Mouse (Mus musculus) limb, embryonic 10.5 days (tissue): Measurements from ENCODE around the gene 1700056E22Rik. TPM values are rescaled to one million over a fixed set of nuclear protein-coding genes. Genes with fewer than 3 reads are reported as not detected.

ENCODE experiments used
- DNase-seq: peaks from one replicate; pipeline ENCODE4 v3.0.0-alpha.2; 2017; ENCODE audit warnings: low spot score
- H3K27ac ChIP-seq: fragments of 300-500 bp; sonication (generic); 2 replicates; pipeline ENCODE4 v1.5.1; 2016; ENCODE audit warnings: mild to moderate bottlenecking
- H3K27me3 ChIP-seq: fragments of 300-500 bp; sonication (generic); 2 replicates; pipeline ENCODE4 v1.6.1; 2016; ENCODE audit warnings: low read depth, mild to moderate bottlenecking; ENCODE audit not compliant: poor library complexity, severe bottlenecking
- H3K36me3 ChIP-seq: fragments of 300-500 bp; sonication (generic); 2 replicates; pipeline ENCODE4 v1.6.1; 2016; ENCODE audit warnings: mild to moderate bottlenecking, moderate library complexity
- H3K4me1 ChIP-seq: fragments of 300-500 bp; sonication (generic); 2 replicates; pipeline ENCODE4 v1.6.1; 2016
- H3K4me3 ChIP-seq: fragments of 300-500 bp; sonication (generic); 2 replicates; pipeline ENCODE4 v1.5.1; 2016; ENCODE audit warnings: mild to moderate bottlenecking, moderate library complexity
- H3K9me3 ChIP-seq: fragments of 300-500 bp; sonication (generic); replicated peaks from 2 replicates; pipeline ENCODE4 v1.6.1; 2016; ENCODE audit warnings: mild to moderate bottlenecking
- WGBS: fragments of 180-500 bp; shearing (Covaris S2); methylation state at CpG from one replicate; pipeline ENCODE4 v1.1.7; 2016; 5-methylcytosine and 5-hydroxymethylcytosine counted together
- polyA plus RNA-seq: library from polyadenylated mRNA; unstranded; fragments of >200 nt; fragmentation: Nextera tagmentation; extraction: Ambion mirVana; gene quantifications from 2 replicates; pipeline ENCODE4 v1.2.1, GENCODE M21; 2016

1700056E22Rik gene
- polyA plus RNA-seq, 1 experiment from 2014 or later, result 0.96 TPM

DNA sequence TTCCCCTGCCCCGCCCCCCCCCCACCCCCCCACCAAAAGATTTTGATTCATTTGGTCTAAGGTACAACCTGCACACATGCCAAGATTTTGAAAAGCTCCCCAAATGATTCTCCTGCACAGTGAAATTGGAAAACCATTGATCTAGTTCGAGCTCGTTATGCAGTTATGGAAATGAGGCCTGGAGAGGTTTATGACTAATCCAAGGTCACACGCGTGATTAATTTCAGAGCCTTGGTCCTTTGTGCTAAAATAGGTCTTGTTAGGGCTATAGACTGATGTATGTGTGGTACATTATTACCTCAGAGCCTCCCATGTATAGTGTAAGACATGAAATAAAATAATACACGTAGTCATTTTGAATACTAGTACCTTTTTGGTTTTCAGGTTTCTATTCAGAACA is 9.3 kb upstream of the 1700056E22Rik start:
- Histone ChIP-seq H3K36me3 (no peaks in the 10 kb centered on the region), H3K9me3 (no peaks in the 10 kb centered on the region), H3K4me3 (no peak overlapping the region), H3K27me3 (no peaks in the 10 kb centered on the region), H3K27ac (no peak overlapping the region), H3K4me1 (peaks cover 44% of the 10 kb centered on the region)
- WGBS, result 81% methylated on average over 6 of the region's 6 CpGs
- DNase-seq, result no peak

DNA sequence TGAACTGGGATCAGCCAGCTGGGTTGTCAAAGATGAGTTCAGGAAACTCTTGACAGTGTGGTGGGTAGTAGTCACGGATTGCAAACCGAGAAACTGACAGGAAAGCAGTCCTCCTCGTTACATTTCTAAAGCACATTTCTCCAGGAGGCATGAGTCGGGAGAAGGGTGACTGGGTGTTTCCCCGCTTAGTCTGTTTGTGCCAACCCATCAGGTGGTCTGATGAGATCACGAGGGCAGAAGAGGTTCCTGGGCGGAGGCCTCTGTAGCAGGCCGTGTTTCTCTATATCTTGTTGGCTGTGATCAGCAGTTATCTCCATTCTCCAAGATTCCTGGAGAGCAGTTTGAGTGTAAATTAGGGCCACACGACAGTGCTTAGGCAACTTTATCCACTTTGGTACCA is 8.6 kb upstream of the 1700056E22Rik start:
- DNase-seq, result no peak
- Histone ChIP-seq H3K9me3 (no peaks in the 10 kb centered on the region), H3K27ac (no peak overlapping the region), H3K36me3 (no peaks in the 10 kb centered on the region), H3K27me3 (no peaks in the 10 kb centered on the region), H3K4me3 (no peak overlapping the region), H3K4me1 (peaks cover 44% of the 10 kb centered on the region)
- WGBS, result 78% methylated on average over 9 of the region's 9 CpGs

- Histone ChIP-seq H3K9me3 (no peaks in the 10 kb centered on the region), H3K36me3 (0 out of 2 replicates have a peak, but pooled peaks cover 1% of the 10 kb centered on the region), H3K4me3 (no peak overlapping the region), H3K27me3 (no peaks in the 10 kb centered on the region), H3K4me1 (peaks cover 42% of the 10 kb centered on the region), H3K27ac (peak overlapping the region; percentile 46; the same call in 1 of the 2 replicates)
- 80% methylated on average over 9 of the region's 9 CpGs for WGBS
- no peak for DNase-seq
Measured at GRCm38 (mm10) chr1:184041778-184042573, 7.9 kb upstream of the 1700056E22Rik start.

DNA sequence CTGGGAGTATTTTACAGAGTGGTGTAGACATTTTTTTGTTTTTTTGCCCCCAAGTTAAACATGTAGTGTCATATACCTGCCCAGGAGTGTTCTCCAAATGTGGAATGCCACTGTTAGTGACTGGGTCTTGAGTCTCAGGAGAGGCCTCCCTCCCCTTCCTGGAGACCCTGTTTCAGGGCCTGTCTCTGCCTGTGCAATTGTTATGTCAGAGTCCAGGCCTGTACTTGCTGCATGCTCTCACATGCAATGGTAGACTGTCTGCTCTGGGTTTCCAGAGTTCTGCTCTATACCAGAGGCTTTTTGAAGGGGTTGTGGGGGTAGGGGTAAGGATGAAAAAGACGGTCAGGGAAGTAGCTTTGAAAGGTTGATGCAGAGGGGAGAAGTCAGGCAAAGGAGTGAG is 6.8 kb upstream of the 1700056E22Rik start:
- H3K4me1 ChIP-seq, result peaks cover 31% of the 10 kb centered on the region
- DNase-seq, result no peak

GRCm38 (mm10) chr1:184040181-184040580 is 6.1 kb upstream of the 1700056E22Rik start:
- Histone ChIP-seq H3K9me3 (no peaks in the 10 kb centered on the region), H3K4me1 (peaks cover 31% of the 10 kb centered on the region), H3K27ac (no peak overlapping the region), H3K4me3 (no peak overlapping the region), H3K36me3 (0 out of 2 replicates have a peak, but pooled peaks cover 1% of the 10 kb centered on the region), H3K27me3 (peaks cover 12% of the 10 kb centered on the region)
- no peak for DNase-seq
- WGBS, result 81% methylated on average over 11 of the region's 11 CpGs

More for the DNA sequence above, 6.8 kb upstream of the 1700056E22Rik start:
- H3K9me3 ChIP-seq, result no peaks in the 10 kb centered on the region
- no peak overlapping the region for H3K4me3 ChIP-seq
- 0 out of 2 replicates have a peak, but pooled peaks cover 1% of the 10 kb centered on the region for H3K36me3 ChIP-seq
- peaks cover 6% of the 10 kb centered on the region; the same call in 1 of the 2 replicates for H3K27me3 ChIP-seq
- H3K27ac ChIP-seq, result no peak overlapping the region
- 88% methylated on average over 1 of the region's 1 CpGs for WGBS

GRCm38 (mm10) chr1:184039301-184039700 is 5.2 kb upstream of the 1700056E22Rik start:
- WGBS, result 89% methylated on average over 10 of the region's 10 CpGs
- Histone ChIP-seq H3K4me1 (peaks cover 36% of the 10 kb centered on the region), H3K27ac (no peak overlapping the region), H3K9me3 (no peaks in the 10 kb centered on the region), H3K27me3 (peaks cover 12% of the 10 kb centered on the region), H3K36me3 (0 out of 2 replicates have a peak, but pooled peaks cover 1% of the 10 kb centered on the region), H3K4me3 (no peak overlapping the region)
- no peak for DNase-seq

GRCm38 (mm10) chr1:184037802-184038201 is 3.7 kb upstream of the 1700056E22Rik start:
- no peak for DNase-seq
- 0 out of 2 replicates have a peak, but pooled peaks cover 1% of the 10 kb centered on the region for H3K36me3 ChIP-seq
- no peaks in the 10 kb centered on the region for H3K9me3 ChIP-seq
- H3K27me3 ChIP-seq, result peaks cover 12% of the 10 kb centered on the region
- peaks cover 40% of the 10 kb centered on the region for H3K4me1 ChIP-seq
- H3K4me3 ChIP-seq, result no peak overlapping the region
- no peak overlapping the region for H3K27ac ChIP-seq
- WGBS, result 82% methylated on average over 4 of the region's 4 CpGs

DNA sequence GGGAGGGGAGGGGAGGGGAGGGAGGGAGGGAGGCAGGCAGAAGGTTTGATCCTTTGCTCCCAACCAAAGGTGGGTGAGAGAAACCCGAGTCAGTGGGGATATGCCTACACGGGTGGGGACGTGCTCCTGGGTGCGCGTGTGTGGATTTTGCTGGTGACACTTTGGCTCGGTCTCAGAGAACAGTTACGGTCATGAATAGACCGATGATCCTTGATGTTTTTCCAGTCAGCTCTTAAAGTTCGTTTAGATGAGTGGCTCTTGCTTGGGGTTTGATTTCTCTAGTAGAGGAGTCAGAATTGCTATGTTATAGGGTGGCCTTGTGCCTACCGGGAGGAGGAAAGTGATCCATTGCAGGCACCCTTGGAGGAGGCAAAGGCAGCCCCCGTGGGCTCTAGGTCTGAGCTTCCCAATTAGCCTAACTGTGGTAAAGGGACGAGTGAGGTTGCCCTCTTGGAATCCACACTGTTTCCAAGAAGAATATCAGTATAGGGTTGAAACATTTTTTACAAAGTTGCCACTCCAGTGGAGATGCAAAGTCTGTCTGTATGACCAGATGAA is 1.3 kb upstream of the 1700056E22Rik start:
- H3K4me3 ChIP-seq, result peak overlapping the region; percentile 87
- H3K27me3 ChIP-seq, result peaks cover 25% of the 10 kb centered on the region
- no peak overlapping the region for H3K27ac ChIP-seq
- WGBS, result 9% methylated on average over 12 of the region's 12 CpGs
- 0 out of 2 replicates have a peak, but pooled peaks cover 1% of the 10 kb centered on the region for H3K36me3 ChIP-seq
- peaks cover 27% of the 10 kb centered on the region for H3K4me1 ChIP-seq
- no peaks in the 10 kb centered on the region for H3K9me3 ChIP-seq
- DNase-seq, result no peak

DNA sequence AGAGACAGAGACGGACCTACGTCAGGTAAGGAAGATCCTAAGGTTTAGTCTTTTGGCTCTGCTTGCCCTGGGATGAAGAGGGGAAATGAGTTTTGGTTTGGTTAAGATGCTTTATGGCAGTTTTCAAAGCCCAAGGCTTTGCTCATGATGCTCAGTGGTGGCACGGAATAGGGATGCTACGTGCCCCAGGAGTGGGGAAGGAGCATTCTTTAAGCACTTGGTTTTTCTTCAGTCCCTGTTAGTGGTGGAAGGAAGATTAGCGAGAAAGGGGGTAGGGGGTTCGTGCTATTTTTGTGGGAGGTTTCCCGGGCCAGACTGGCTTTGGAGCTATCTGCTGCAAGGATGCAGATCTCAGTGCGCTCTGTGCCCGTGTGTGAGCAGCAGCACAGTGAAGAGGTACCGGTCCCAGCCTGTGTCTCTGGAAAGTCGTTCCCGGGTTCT is 660 bp upstream of the 1700056E22Rik start:
- Histone ChIP-seq H3K36me3 (0 out of 2 replicates have a peak, but pooled peaks cover 1% of the 10 kb centered on the region), H3K27ac (peak overlapping the region; percentile 95), H3K4me3 (peak overlapping the region; percentile 87), H3K9me3 (no peaks in the 10 kb centered on the region), H3K27me3 (peaks cover 25% of the 10 kb centered on the region), H3K4me1 (peaks cover 27% of the 10 kb centered on the region)
- peak; percentile 60 for DNase-seq
- 0% methylated on average over 12 of the region's 12 CpGs for WGBS

DNA sequence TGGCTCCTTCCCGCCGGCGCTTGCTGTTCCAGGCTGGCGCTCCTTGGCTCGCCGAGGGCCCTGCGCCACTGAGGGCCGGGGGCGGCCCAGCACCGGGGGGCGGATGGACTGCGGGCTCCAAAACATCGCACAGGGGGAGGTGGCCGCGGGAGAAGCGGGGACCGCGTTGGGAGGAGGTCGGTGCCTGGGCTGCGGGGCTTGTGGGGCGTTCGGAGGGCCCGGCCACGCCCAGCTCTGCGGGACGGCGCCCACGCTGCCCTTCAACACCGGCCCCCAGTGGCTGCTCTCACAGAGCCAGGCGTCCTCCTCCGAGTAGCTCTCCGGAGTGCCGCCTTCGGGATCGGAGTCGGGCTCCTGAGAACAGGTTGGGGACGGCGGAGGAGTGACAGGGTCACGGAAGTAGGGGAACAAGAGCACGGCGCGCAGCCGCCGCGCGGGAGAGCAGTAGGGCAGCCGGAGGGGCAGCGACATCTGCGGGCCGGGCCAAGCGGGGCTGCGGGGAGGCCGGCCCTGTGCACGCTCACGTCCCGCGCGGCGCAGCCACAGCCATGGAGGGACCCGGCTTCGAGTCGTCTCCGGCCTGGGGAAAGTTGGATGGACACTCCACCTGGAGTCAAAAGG is 601 bp downstream of the 1700056E22Rik start:
- 0 out of 2 replicates have a peak, but pooled peaks cover 1% of the 10 kb centered on the region for H3K36me3 ChIP-seq
- peak; percentile 80 for DNase-seq
- H3K4me3 ChIP-seq, result peak overlapping the region; percentile 87
- WGBS, result under 1% methylated on average over 53 of the region's 63 CpGs
- peaks cover 25% of the 10 kb centered on the region for H3K27me3 ChIP-seq
- H3K9me3 ChIP-seq, result no peaks in the 10 kb centered on the region
- peak overlapping the region; percentile 95 for H3K27ac ChIP-seq
- H3K4me1 ChIP-seq, result peaks cover 27% of the 10 kb centered on the region

DNA sequence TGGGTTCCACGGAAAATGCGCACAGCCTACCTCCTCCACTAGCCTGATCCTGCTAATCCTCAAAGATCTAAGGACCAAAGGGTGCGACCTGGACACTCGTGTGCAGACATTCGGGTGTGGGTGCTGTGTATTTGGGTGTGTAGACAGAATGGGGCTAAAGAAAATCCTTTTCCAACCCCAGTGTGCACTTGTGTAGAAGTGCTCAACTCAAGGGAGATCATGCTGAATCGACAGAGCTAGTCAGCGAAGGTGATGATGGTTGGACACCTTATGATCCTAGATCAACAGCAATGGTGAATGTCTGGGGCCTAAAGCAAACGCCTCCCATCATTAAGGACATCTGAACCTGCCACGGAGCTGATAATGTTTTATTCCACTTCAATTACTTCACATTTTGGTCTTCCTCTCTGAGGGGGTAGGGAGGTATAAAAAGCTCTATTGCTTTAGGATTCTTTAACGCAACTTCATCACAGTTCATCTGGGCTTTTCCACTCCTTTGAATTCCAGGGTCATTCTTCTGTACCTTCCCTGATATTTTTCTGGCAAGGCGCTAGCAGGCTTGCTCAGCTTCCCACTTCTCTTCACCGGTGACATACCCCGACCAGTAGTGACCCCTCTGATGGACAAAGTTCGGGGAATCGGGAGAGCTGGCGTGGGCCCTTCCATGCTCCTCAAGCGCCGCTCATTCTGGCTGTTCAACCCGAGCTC is 1.3 kb downstream of the 1700056E22Rik start:
- Histone ChIP-seq H3K27ac (peak overlapping the region; percentile 95), H3K36me3 (0 out of 2 replicates have a peak, but pooled peaks cover 1% of the 10 kb centered on the region), H3K4me3 (peak overlapping the region; percentile 87), H3K4me1 (peaks cover 27% of the 10 kb centered on the region), H3K27me3 (peaks cover 25% of the 10 kb centered on the region), H3K9me3 (no peaks in the 10 kb centered on the region)
- 18% methylated on average over 19 of the region's 19 CpGs for WGBS
- DNase-seq, result no peak

GRCm38 (mm10) chr1:184030070-184030802 is 3.9 kb downstream of the 1700056E22Rik start:
- Histone ChIP-seq H3K4me3 (no peak overlapping the region), H3K27ac (no peak overlapping the region), H3K36me3 (no peaks in the 10 kb centered on the region), H3K4me1 (peaks cover 21% of the 10 kb centered on the region), H3K27me3 (peaks cover 14% of the 10 kb centered on the region), H3K9me3 (no peaks in the 10 kb centered on the region)
- DNase-seq, result no peak
- 91% methylated on average over 8 of the region's 8 CpGs for WGBS
